Mouse (Mus musculus) liver, embryonic 12.5 days (tissue): ENCODE results near the gene Ubash3b. TPM values are rescaled to one million over a fixed set of nuclear protein-coding genes. Genes with fewer than 3 reads are reported as not detected.

ENCODE experiments used
- ATAC-seq: fragments of 200-750 bp; cut with Nextera tagmentation; 2 replicates; pipeline ENCODE4 v1.8.0; 2017; ENCODE audit warnings: moderate number of reproducible peaks, mild to moderate bottlenecking, moderate library complexity
- H3K27ac ChIP-seq: fragments of 300-500 bp; sonication (generic); 2 replicates; pipeline ENCODE4 v1.5.1; 2016; ENCODE audit warnings: mild to moderate bottlenecking
- H3K27me3 ChIP-seq: fragments of 300-500 bp; sonication (generic); replicated peaks from 2 replicates; pipeline ENCODE4 v1.6.1; 2016; ENCODE audit warnings: mild to moderate bottlenecking, moderate library complexity
- H3K36me3 ChIP-seq: fragments of 300-500 bp; sonication (generic); 2 replicates; pipeline ENCODE4 v1.6.1; 2016; ENCODE audit warnings: mild to moderate bottlenecking, moderate library complexity
- H3K4me1 ChIP-seq: fragments of 300-500 bp; sonication (generic); 2 replicates; pipeline ENCODE4 v1.6.1; 2016
- H3K4me2 ChIP-seq: fragments of 300-500 bp; sonication (generic); 2 replicates; pipeline ENCODE4 v1.6.1; 2016; ENCODE audit warnings: mild to moderate bottlenecking, moderate library complexity
- H3K4me3 ChIP-seq: fragments of 300-500 bp; sonication (generic); 2 replicates; pipeline ENCODE4 v1.5.1; 2016; ENCODE audit warnings: mild to moderate bottlenecking, moderate library complexity
- H3K9ac ChIP-seq: fragments of 300-500 bp; sonication (generic); 2 replicates; pipeline ENCODE4 v1.6.1; 2016; ENCODE audit warnings: mild to moderate bottlenecking, moderate library complexity
- H3K9me3 ChIP-seq: fragments of 300-500 bp; sonication (generic); replicated peaks from 2 replicates; pipeline ENCODE4 v1.6.1; 2016; ENCODE audit warnings: mild to moderate bottlenecking, moderate library complexity
- WGBS: fragments of 180-500 bp; shearing (Covaris S2); methylation state at CpG from one replicate; pipeline ENCODE4 v1.1.7; 2016; ENCODE audit not compliant: insufficient replicate concordance; 5-methylcytosine and 5-hydroxymethylcytosine counted together
- polyA plus RNA-seq: library from polyadenylated mRNA; unstranded; fragments of >200 nt; fragmentation: Nextera tagmentation; extraction: Ambion mirVana; gene quantifications from 2 replicates; pipeline ENCODE4 v1.2.1, GENCODE M21; 2016

Ubash3b gene
- polyA plus RNA-seq, 1 experiment from 2014 or later: 14.0 TPM

DNA sequence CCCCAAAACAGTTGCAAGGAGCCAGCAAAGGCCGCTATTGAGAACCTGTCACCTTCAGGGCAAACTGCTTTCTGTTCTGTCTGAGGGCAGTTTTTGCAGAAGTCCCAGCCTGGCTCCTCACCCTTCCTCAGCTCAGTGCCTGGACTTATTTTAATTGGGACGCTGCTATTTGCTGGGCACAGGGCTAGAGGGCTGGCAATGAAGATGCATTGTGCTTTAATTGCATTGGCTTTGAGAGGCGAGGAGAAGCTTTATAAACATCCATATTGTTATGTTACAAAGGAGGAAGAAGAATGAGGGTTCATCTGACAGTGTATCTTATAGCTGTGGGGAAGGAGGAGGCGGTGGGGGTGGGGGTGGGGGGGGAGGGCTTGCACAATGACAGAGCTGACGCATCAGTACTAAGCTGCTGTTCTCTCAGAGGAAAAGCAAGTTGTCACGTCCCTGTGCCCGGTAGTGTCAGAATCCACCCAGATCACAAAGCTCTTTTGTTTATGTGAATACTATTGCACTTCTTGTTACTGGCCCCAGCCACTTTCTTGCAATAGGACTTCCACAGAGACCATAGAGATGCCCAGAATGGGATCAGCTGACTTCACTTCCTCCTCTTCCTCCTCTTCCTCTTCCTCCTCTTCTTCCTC lies 841 bp downstream of the Ubash3b start:
- peaks cover 33% of the 10 kb centered on the region for H3K4me1 ChIP-seq
- no peak for ATAC-seq
- H3K4me2 ChIP-seq: peak overlapping the region; percentile 9; the same call in 1 of the 2 replicates

DNA sequence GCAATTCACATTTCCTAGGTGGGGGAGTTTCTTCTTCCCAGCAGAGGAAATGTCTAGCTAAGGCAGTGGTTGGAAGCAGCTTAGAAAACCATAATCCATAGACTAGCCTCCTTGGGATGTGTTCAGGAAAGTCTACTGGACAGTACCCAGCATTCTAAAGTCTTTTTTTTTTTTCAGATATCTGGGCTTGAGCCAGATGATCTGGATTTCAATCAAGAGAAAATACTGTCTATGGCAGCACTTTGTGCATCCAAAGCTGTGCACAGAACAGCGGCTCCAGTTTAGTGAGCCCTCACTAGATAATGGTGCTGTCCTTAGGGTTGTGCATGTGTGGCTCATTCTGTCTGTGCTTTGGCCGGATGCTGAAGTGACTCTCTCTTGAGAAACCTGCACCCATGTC lies 2.3 kb downstream of the Ubash3b start:
- no peak for ATAC-seq
- Histone ChIP-seq H3K36me3 (no peaks in the 10 kb centered on the region), H3K4me3 (no peak overlapping the region), H3K9ac (no peak overlapping the region), H3K9me3 (no peaks in the 10 kb centered on the region), H3K27me3 (peaks cover 45% of the 10 kb centered on the region), H3K4me1 (peaks cover 41% of the 10 kb centered on the region), H3K27ac (no peak overlapping the region), H3K4me2 (no peak overlapping the region)
- 74% methylated on average over 2 of the region's 2 CpGs for WGBS

More for the DNA sequence above, 841 bp downstream of the Ubash3b start:
- 29% methylated on average over 7 of the region's 7 CpGs for WGBS
- no peak overlapping the region for H3K4me3 ChIP-seq
- no peak overlapping the region; the same call in 1 of the 2 replicates for H3K27ac ChIP-seq
- no peaks in the 10 kb centered on the region for H3K9me3 ChIP-seq
- H3K9ac ChIP-seq: no peak overlapping the region
- peaks cover 39% of the 10 kb centered on the region for H3K27me3 ChIP-seq
- H3K36me3 ChIP-seq: no peaks in the 10 kb centered on the region

DNA sequence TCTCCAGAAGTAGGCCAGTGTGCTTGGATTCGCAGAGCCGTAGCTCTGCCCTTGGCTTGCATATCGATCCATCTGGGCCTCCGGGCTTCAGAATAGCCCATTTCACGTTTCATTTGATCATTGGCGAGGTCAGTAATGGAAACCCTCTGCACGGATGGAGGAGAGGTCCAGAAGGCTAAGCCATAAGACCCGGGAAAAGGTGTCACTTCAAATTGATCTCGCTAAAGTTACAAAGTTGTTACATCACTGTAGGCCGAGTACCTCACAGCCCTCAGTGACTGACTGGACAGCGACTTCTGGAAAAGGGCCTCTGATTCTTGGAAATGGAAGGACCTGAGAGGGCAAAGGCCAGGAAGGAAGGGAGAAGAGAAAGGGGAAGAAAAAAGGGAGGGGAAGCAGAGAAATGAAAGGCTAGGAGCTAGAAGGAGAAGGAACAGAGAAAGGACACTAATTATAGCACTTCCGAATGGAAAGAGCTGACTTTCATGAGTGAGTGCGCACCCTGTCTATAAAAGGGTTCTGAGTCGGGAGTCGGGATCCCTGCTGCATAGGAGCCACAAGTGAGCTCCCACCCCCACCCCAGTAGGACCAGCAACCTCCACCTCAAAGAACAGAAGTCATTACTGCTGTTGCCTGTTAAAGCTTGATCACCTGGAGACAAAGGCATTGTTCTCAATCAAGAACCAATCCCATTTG lies 3.5 kb downstream of the Ubash3b start:
- WGBS: 24% methylated on average over 15 of the region's 15 CpGs
- H3K4me1 ChIP-seq: peaks cover 53% of the 10 kb centered on the region
- H3K4me3 ChIP-seq: peak overlapping the region; percentile 79
- no peaks in the 10 kb centered on the region for H3K36me3 ChIP-seq
- H3K27me3 ChIP-seq: peaks cover 45% of the 10 kb centered on the region
- ATAC-seq: no peak
- H3K9ac ChIP-seq: peak overlapping the region; percentile 72; the same call in 1 of the 2 replicates
- no peak overlapping the region; the same call in 1 of the 2 replicates for H3K27ac ChIP-seq
- peak overlapping the region; percentile 96 for H3K4me2 ChIP-seq
- no peaks in the 10 kb centered on the region for H3K9me3 ChIP-seq

DNA sequence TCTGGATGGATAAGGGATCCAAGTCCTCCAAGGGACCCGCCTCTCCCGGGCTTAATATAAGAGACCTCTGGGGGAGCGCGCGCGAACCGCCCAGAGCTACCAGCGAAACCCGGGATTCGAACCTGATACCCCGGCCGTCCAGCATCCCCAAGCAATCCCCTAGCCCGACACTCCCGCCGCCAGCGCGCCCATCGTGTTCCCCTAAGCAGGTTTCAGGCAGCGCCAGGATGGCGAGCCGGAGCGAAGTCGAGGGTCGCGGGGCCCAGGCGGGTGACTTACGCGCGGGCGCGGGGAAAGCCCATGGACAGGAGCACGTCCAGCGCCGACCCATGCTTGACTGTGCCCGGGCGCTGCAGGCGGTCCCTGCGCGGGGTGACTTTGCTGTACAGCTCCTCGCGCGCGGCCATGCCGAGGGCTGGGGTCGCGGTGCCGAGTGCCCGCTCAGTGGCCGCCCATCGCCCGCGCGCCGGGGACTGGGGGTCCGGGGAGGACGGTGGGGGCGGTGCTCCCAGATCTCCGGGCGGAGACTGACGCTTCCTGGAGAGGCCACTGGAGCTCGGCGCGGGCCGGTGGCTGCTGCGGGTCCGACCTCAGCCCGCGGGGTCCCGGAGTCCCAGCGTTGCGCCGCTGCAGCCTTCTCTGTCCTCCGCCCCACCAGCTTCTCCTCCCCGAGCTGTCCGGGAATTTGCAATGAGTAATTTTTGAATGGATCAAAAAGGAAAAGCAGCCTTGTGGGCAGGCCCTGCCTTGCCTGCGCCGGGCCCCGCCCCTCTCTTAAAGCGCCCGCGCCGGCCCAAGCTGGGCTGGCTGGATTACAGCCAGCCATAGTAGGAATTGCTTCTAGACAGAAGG lies 4.3 kb downstream of the Ubash3b start:
- H3K36me3 ChIP-seq: no peaks in the 10 kb centered on the region
- H3K27me3 ChIP-seq: peaks cover 45% of the 10 kb centered on the region
- H3K9ac ChIP-seq: peak overlapping the region; percentile 72
- no peaks in the 10 kb centered on the region for H3K9me3 ChIP-seq
- peak overlapping the region; percentile 69 for H3K27ac ChIP-seq
- peak overlapping the region; percentile 79 for H3K4me3 ChIP-seq
- H3K4me2 ChIP-seq: peak overlapping the region; percentile 96
- peak; percentile 74 for ATAC-seq
- H3K4me1 ChIP-seq: peaks cover 60% of the 10 kb centered on the region
- WGBS: under 1% methylated on average over 69 of the region's 82 CpGs

DNA sequence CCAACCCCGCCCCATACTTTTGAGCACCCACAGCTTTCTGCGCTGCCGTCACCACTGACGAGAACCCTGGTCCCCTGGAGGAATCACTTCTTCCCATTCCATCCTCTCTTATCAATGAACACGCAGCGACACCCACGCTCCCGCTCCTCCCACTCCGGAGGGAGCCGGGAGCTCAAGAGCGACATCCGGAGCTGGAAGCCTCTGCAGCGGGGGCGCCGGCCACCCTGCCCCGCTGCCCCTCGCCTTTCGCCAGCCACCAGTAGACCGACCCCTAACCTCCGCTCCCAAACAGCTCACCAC lies 4.8 kb downstream of the Ubash3b start:
- WGBS: under 1% methylated on average over 20 of the region's 20 CpGs
- 0 out of 2 replicates have a peak, but pooled peaks have one; percentile 14 for ATAC-seq
- peak overlapping the region; percentile 72 for H3K9ac ChIP-seq

DNA sequence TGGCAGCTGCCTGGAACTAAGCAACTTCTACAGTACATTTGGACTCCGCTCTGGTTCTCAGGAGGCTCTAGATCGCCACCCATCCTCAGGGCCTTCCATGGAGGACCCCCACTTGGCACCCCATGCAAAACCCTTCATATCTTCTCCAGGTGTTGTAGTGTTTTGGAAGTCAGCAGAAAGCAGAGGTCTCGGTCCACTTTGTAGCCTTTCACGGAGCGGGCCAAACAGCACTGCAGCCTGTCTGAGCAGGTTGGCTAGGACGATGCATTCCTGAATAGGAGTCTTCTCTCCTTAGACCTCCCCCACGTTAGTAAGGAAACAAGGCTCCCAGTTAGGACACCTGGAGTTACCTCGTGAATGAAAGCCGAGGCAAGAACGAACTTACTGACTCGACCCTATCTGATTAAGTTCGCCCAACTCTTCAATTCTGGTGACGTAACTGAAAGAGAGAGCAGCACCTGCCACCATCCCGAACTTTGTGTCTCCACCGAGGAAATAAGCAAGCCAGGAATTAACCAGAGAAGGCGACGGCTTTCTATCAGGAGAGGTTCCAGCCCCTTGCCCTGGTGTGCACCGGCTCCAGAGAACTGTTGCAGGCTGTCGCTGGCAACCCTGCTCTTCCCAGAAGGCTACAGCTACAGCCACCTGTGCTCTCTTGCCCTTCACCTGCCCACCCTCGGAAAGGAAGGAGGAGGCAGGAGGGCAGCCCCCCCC lies 5.3 kb downstream of the Ubash3b start:
- WGBS: 24% methylated on average over 20 of the region's 20 CpGs
- peaks cover 61% of the 10 kb centered on the region for H3K4me1 ChIP-seq
- no peaks in the 10 kb centered on the region for H3K36me3 ChIP-seq
- peaks cover 45% of the 10 kb centered on the region for H3K27me3 ChIP-seq
- H3K27ac ChIP-seq: no peak overlapping the region
- H3K4me2 ChIP-seq: peak overlapping the region; percentile 96
- 0 out of 2 replicates have a peak overlapping the region, but pooled peaks have one; percentile 72 for H3K9ac ChIP-seq
- H3K4me3 ChIP-seq: peak overlapping the region; percentile 79
- no peak for ATAC-seq
- no peaks in the 10 kb centered on the region for H3K9me3 ChIP-seq

More for the DNA sequence above, 4.8 kb downstream of the Ubash3b start:
- Histone ChIP-seq H3K4me3 (peak overlapping the region; percentile 79), H3K27me3 (peaks cover 45% of the 10 kb centered on the region), H3K9me3 (no peaks in the 10 kb centered on the region), H3K36me3 (no peaks in the 10 kb centered on the region), H3K4me2 (peak overlapping the region; percentile 96), H3K4me1 (peaks cover 60% of the 10 kb centered on the region), H3K27ac (no peak overlapping the region)

DNA sequence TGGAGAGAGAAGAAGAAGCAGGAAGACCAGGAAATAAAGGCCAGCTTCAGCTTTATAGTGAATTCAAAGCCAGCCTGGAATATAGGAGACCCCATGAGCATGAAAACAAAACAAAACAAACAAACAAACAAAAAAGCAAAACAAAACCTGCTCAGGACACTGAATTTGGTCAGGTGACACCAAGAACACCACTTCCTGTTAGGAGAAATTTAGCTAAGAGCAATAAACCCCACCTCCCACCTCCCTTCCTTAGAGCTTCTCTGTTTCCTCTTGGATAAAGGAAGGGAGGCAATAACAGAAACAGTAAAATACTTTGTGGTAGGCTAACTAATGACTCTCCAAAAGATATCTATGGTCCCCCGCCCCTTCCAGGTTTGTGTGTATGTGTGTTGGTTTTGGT lies 7.5 kb downstream of the Ubash3b start:
- Histone ChIP-seq H3K9me3 (no peaks in the 10 kb centered on the region), H3K4me3 (no peak overlapping the region), H3K27me3 (peaks cover 37% of the 10 kb centered on the region), H3K4me1 (peaks cover 76% of the 10 kb centered on the region), H3K9ac (no peak overlapping the region), H3K27ac (no peak overlapping the region), H3K36me3 (no peaks in the 10 kb centered on the region), H3K4me2 (0 out of 2 replicates have a peak overlapping the region, but pooled peaks have one; percentile 19)
- ATAC-seq: no peak
- WGBS: 50% methylated on average over 1 of the region's 1 CpGs

DNA sequence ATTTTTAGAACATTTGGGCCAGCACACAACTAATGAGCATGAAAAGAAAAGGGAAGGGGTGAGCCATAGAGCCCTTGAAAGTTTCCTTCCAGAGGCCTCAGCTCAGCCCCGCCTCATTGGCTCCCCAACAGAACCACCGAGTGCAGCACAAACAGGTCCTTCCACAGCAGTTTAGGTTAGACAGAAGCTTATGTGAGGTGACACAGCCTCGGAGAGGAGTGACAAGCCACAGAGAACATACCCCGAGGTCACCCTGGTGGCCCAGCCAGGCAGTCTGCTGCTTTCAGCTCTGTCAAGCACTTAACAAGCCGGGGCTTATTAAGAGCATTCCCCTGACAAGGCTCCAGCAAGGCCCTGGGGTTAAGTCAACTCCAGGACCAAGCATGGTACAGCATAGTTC lies 8.4 kb downstream of the Ubash3b start:
- no peak overlapping the region for H3K9ac ChIP-seq
- H3K27ac ChIP-seq: peak overlapping the region; percentile 61; the same call in 1 of the 2 replicates
- WGBS: 25% methylated on average over 5 of the region's 5 CpGs
- no peak for ATAC-seq
- H3K36me3 ChIP-seq: no peaks in the 10 kb centered on the region
- H3K4me1 ChIP-seq: peaks cover 77% of the 10 kb centered on the region
- H3K27me3 ChIP-seq: peaks cover 28% of the 10 kb centered on the region
- no peak overlapping the region for H3K4me3 ChIP-seq
- no peaks in the 10 kb centered on the region for H3K9me3 ChIP-seq
- peak overlapping the region; percentile 19; the same call in 1 of the 2 replicates for H3K4me2 ChIP-seq

DNA sequence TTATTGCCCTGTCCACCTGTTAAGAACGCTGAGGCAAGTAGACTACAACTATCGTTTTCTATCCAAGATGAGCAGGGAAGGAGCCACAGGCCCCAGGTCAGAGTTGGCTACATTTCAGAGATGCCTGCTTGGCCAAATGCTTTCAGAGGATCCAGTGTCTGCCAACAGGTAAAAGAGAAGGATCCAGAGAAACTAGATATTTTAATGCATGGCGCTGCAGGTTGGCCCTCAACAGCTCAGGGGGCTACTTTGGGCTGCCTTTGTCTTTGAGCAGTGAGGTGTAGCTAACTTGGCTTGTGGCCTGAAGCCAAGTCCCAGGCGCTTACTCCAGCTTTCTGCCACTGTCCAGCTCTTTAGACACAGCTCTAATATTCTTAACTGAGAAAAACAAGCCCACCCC lies 10.0 kb downstream of the Ubash3b start:
- no peak for ATAC-seq
- WGBS: 73% methylated on average over 4 of the region's 4 CpGs
- Histone ChIP-seq H3K36me3 (no peaks in the 10 kb centered on the region), H3K9me3 (no peaks in the 10 kb centered on the region), H3K4me1 (peaks cover 78% of the 10 kb centered on the region), H3K27me3 (peaks cover 14% of the 10 kb centered on the region), H3K27ac (0 out of 2 replicates have a peak overlapping the region, but pooled peaks have one; percentile 0), H3K9ac (no peak overlapping the region), H3K4me3 (no peak overlapping the region), H3K4me2 (no peak overlapping the region)

DNA sequence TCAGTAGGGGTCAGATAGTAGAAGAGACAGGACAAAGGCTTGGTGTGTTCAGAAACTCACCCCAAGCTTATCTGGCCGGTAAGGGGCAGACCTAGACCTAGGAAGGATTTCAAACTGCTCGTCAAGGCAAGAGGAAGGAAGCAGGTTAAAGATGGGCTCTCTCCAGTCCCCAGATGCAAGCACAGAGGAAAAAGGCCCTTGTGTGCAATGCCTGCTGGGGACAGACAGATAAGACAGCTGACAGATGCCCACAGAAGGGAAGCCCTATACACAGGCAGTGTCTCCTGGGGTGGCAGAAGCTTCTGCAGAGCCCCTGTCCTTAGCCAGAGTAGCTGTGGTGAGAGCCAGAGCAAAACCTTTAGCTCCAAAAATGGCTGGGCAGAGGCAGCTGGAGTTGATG lies 11.6 kb downstream of the Ubash3b start:
- peak overlapping the region; percentile 16; the same call in 1 of the 2 replicates for H3K27ac ChIP-seq
- no peak overlapping the region for H3K4me3 ChIP-seq
- no peak overlapping the region for H3K9ac ChIP-seq
- no peaks in the 10 kb centered on the region for H3K36me3 ChIP-seq
- 9% methylated on average over 2 of the region's 2 CpGs for WGBS
- 0 out of 2 replicates have a peak overlapping the region, but pooled peaks have one; percentile 8 for H3K4me2 ChIP-seq
- peak; percentile 81 for ATAC-seq
- peaks cover 63% of the 10 kb centered on the region for H3K4me1 ChIP-seq
- no peaks in the 10 kb centered on the region for H3K9me3 ChIP-seq
- no peaks in the 10 kb centered on the region for H3K27me3 ChIP-seq

DNA sequence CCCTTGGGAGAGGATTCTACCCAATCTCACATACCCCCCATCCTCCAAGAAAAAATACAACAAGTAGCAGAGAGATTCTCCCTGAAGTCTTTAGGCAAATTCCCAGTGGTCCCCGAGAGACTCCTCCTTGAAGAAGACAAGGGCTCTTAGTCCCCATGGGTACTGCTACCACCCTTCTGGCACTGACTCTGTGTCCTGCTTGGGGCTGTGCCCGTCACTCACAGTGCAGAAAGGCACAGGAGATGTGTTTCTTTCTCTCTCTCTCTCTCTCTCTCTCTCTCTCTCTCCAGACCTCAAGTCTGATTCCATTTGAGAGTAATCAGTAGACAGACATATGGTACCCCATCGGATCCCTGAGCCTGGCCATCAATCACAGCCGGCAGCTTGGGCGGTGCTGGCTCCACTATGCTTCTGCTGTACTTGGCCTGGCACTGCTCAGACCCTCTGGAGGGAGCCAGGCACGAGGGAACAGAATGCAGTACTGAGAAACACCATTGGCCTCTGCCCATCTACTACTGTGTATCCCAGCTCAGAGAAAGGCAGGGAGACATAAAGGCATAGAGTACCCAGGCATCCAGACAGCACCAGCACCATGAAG lies 12.3 kb downstream of the Ubash3b start:
- no peaks in the 10 kb centered on the region for H3K9me3 ChIP-seq
- no peaks in the 10 kb centered on the region for H3K36me3 ChIP-seq
- 0 out of 2 replicates have a peak overlapping the region, but pooled peaks have one; percentile 16 for H3K27ac ChIP-seq
- no peaks in the 10 kb centered on the region for H3K27me3 ChIP-seq
- 52% methylated on average over 6 of the region's 6 CpGs for WGBS
- peaks cover 61% of the 10 kb centered on the region for H3K4me1 ChIP-seq
- H3K4me2 ChIP-seq: no peak overlapping the region
- H3K9ac ChIP-seq: no peak overlapping the region
- no peak for ATAC-seq
- H3K4me3 ChIP-seq: no peak overlapping the region
